Mouse (Mus musculus) megakaryocyte progenitor cell, adult 5-6 weeks (primary cell): ENCODE results near the gene Dennd1b. TPM values are rescaled to one million over a fixed set of nuclear protein-coding genes. Genes with fewer than 3 reads are reported as not detected.

Experiments
- ATAC-seq: replicated peaks from 2 replicates; pipeline ENCODE4 v1.8.0; 2016; ENCODE audit warnings: mild to moderate bottlenecking, moderate TSS enrichment, inconsistent platforms; ENCODE audit not compliant: poor library complexity
- total RNA-seq, 2 experiments: library from RNA; stranded (forward) in 1 of 2; stranded (reverse) in 1 of 2; fragments of 157-497, 149-512 nt in 1 of 2; fragments of 200-1000 nt in 1 of 2; gene quantifications; 2 replicates each; pipeline versions ENCODE4 v1.2.3 to v1.2.4; 2015 to 2017

Gene Dennd1b
- total RNA-seq, 2 experiments from 2014 or later: 21.5 to 35.7 TPM

DNA sequence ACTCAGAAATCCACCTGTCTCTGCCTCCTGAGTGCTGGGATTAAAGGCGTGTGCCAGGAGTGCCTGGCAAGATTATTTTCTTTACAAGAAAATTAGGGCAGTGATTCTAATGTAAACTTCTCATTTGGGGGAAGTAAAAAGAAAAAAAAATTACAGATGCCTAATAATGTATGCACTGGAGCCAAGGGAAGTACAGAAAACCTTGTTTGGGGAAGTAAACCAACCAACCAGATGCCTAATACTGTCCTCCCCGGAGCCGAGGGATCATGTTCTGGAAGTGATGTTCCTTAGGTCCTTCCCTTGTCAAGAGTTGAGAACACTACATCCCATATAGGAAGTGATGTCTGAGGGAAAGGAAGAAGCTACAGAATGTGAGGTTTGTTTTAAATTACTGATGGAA lies 44.2 kb downstream of the Dennd1b start:
- peak; percentile 65 for ATAC-seq

DNA sequence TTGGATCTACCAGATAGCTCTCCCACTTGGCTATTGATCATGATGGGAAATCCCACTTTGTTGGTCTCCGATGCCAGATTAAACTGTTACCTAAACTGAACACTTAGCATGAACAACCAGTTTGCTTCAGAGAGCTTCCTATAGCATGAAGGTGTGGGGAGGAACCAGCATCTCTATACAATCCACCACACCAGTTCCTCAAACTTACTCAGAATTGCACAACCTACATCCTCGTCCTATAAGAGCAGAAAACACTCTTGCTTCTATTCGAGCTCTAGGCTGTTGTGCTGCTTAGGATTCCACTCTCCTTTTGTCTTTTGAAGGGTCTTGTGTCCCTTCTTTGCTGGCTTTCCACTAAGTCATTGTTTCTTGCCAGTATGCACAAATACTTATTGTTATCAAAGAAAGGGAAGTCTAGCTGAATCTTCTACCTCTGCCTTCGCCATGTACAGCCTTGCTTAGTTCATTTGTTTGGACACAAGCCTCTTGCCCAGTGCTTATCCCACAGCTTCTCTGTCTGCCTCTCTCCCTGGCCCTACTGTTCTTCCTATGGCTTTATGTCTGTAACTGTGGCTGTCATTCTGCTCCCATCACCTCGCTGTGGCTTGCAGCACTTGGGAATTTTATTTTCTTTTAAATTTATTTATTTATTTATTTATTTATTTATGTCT lies 52.0 kb downstream of the Dennd1b start:
- peak; percentile 94 for ATAC-seq

DNA sequence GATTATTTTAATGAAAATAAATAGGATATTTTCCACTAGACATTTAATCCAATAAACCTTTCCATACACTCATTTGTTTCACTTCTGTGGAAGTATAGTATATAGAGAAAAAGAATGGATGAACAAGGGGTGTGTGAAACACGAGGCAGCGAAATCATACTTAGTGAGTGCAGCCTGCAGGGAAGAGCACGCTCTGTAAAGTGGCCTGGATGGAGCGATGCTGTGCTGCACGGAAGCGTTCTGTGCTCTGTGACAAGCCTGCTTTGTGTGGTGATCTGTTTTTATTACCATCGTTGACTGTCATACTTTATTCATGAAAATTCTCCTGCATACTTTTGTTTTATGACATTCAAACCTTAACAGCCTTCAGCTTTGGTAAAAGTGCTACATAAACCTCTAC lies 58.1 kb downstream of the Dennd1b start:
- ATAC-seq: no peak

DNA sequence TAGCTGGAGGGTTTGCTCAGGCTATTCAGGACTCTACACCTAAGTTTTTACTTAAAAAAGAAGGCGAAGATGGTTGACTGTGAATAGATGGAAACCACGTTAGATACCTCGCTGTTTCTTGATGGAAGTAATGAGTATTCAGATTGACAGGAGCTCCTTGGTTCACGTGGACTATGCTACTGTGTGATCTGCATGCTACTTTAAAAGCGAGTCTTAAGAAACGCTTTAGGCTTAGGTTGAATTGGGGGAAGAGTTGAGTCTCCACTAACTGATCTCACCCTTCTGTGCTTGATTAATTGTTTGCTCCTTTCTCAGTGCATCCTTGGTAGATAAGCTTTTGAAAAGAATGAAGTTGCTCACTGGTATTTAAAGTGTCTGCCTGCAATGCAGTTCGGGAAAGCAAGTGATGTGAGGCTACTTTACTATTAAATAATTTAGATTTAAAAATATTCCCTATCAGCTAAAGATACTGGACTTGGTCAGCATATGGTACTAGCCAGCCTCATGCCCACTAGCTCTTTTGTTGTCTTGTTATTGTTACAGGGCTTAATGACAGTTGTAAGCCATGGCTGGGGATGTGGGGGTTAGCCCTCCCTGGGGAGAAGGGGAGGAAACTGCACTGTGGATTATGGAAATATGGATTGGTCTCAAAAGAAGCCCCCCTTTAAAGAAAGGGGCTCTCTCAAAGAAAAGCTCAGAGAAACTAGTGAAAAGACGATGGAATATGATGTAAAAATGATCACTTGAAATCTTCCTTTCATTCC lies 62.8 kb downstream of the Dennd1b start:
- ATAC-seq: no peak

DNA sequence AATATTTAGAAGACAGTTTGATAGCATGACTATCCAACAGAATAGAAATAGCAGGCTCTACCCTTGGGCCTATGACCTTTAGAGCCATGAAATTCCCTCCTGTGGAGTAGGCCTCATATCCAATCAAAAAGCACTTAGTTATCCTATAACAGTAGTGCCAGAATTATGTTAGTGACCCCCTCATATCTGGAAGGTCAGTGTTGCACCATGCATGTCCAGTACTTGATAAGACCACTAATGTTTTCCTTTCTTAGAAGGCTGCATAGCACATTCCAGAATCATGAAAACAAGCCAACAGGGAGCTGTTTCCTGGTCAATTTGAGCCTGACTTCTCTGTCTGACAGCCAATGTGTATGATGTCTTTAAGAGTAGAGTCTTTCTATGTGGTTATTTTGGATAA lies 66.3 kb downstream of the Dennd1b start:
- ATAC-seq: no peak

DNA sequence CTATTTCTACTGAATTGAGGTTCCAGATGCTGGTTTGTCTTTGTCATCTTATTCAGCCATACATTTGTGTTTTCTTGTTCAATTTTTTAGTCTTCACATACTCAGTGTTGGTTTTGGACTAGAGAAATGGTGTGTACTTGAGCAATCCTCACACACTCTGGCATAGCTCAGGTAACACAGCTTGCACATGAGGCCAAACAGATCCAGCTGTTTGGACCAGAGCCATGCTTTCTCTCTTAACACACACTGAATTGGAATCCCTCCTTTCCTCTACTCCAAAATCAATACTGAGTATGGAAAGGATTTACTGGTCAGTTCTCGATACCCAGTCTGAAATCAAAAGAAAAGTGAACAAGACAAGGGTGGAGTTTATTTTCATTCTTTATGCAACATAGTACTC lies 69.2 kb downstream of the Dennd1b start:
- no peak for ATAC-seq

DNA sequence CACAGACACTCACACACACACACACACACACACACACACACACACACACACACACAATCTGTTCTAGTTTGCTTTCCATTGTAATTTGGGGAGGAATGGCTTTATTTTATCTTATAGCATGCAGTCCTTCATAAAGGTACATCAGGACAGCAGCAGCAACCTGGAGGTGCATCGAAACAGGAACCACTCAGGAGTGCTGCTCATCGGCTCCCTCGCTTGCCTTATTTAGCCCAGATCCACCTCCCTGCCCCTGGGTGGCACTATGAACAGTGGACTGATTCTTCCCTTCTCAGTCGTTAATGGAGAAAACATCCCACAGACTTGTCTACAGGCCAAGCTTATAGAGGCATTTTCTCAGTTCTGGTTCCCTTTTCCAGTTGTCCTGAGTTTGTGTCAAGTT lies 71.9 kb downstream of the Dennd1b start:
- peak; percentile 16; the same call in 1 of the 2 replicates for ATAC-seq

DNA sequence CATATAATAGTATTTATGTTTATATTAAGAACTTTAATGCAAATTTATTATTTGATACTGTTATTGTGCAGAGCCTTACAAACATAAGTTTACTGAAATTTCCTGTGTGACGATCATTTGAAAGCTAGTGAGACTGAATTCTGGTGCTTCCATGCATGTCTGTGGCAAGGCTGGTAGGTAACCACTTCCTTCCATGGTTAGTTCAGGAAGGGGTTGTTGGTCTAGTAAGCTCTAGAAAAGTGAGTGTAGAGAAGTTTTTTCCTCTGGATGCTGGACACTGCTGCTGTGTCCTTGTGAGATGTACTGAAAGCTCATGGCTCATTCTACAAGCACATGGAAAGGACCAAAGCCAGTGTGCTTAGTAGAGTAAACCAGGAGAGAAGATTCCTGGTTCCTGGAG lies 73.1 kb downstream of the Dennd1b start:
- ATAC-seq: peak; percentile 74

DNA sequence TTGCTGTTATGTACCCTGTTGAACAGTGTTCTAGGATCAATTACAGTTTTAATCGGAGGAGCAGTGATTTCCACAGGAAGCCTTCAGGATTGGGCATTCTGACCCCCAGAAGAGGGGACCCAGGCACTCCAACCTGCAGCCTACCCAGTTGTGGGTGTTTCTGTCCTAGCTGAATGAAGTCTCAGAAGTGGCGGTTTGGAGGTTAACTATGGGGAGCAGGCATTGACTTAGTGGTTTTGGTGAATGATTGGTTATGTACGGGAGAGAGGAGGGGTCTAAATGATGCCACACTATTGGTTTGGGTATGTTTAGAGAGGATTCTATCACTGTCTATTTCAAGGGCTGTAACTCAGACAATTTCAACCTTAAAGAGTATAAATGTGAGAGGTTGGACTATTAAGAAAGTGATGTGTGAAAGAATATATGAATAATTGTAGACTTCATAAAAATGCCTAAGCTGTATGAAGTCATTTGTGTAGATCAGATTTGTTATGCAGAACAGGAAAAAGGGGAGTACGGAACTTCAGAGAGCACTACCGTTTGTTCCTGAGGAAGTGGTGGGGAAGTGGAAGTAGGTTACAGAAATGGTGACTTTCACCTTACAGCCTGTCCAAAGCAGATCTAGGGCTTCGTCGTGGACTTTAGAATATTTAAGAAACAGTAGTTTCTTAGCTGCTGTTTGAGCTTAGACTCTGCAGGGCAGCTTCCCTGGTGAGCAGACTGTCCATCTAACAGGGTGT lies 73.7 kb downstream of the Dennd1b start:
- ATAC-seq: peak; percentile 64

DNA sequence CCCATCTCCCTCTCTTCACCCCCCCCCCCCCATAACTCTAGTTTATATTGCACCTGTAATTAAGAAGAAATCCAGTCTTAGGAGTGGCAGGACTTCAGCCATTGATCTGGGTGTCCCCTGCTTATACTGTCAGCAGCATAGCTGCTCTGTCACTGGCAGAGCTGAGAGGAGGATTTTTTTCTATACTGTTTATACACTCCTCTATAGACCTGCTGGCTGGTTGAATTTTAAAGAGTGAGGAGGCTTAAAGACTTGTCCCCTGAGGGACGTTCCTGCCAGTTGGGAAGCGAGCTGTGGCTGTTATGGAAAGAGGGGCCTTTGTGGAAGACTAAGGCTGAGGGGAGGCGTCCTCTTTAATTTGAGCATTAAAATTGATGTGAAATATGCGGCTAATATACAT lies 74.8 kb downstream of the Dennd1b start:
- no peak for ATAC-seq

DNA sequence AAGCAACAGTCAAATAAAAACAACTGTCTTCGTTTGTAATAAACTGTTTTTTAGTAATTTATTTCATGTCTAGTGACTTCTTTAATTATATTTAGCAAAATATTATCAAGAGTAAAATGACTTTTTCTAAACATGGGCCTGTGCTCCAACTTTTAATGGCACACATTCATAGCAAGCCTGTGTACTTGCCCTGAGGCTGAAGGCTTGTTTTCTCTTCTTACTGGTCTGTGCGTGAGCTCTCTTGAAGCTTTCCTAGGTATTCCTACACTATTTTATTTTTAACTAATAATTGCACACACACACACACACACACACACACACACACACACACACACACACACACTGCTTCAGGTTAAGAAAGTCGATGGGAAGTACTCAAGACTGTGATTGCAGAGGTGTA lies 75.4 kb downstream of the Dennd1b start:
- no peak for ATAC-seq

DNA sequence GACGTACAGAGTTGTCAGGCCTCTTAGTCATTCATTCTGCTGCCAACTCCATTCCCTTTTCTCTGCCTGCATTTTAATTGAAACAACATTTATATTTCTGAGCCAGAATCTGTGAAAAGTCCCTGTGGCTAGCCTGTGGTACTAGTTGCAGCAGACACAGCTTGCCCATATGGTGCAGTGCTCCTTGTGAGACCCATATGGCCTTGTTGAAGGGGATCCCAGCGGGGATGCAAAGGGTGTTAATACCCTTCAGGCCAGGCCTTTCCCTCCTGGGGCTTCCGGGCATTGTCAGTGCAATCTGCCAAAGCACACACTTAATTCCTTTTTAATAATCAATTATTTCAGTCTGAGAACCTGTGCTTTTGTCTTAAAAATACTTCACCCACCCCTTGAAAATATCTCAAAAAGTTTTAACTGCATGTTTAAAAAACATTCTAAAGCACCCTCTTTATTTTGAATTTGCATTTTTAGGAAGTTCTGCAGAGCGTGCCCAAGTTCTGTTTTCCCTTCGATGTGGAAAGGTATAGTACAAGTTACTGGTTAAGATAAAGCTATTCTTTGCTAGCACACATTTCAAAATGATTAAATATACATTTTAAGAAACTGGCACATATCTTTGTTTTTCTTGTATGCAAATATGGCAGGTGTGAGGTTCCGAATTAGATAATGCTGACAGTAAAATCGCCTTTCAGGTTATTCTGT lies 76.4 kb downstream of the Dennd1b start:
- no peak for ATAC-seq

DNA sequence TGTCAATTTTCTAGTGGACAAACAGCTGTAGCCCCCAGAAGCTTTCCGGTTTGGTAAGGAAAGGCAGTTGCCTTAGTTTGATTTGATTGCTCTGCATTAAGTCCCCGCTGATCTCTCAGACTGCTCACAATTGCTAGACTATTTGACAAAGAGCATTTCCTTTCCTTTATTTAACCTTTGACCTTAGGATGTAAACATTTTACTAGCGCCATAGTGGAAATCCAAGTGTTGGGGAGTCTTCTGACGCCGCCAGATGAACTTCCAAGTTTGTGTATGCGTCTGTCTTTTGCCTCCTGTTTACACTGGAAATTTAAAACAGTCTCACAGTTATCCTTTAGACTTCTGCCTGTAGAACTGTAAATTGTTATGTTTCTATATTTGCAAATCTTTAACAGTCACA lies 85.8 kb downstream of the Dennd1b start:
- ATAC-seq: no peak

DNA sequence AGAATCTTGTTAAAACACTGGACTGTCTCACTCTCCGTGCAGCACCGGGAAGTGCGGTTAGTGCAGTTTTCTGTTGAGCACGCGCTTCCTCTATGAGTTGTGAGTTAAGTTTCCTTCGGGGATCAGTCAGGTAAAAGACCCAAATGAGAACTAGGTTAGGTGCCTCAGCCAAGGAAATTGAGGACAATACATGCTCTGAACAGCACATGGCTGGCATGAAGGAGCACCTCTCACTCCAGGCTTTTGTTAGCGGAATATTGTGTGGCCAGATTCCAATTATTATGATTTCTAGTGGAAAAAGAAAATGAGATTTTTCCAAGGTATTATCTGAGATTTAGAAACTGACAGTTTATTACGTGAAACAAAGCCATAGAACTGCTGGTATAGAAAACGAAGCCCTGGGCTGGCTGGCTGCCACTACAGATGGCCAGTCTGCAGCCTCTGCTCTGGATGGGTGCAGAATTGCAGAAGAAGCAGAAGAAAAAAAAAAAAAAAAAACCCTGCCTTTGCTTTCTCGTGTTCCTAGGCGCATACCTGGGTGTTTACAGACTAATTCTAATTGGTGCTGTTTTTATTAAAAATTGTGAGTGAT lies 86.7 kb downstream of the Dennd1b start:
- no peak for ATAC-seq

DNA sequence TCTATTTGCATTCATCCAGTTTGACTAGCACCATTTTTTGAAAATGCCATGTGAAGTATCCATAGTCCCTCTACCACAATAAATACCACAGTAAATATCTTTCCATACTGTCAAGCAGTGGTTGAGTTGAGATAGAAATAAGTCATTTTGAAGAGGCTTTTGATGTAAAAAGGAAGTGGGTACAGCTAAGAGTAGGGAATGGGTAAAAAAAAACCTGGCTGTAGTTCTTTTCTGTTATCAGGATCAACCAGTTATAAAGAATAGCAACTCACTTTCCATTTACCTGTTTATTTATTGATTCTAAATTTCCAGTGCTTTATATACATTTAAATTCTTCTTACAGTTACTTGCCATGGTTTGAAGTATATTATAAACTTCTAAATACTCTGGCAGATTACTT lies 89.8 kb downstream of the Dennd1b start:
- no peak for ATAC-seq

DNA sequence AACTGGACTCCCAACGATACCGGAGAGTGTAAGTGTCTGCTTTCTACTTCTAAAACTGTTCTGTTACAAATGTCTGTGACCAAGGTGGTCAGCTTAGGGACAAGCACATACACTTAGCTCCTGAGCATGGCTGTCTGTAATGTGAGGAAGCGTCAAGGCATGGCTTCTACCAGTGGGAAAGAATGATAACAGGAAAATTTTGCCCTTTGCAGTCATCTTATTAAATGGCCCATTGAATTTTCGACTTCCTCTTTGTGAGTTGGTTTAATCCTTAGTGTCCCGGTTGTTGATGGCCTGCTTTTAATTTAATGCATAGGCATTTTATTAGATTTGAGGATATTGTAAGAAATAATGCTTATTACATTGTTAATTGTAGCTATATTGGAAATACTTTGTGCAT lies 97.1 kb downstream of the Dennd1b start:
- no peak for ATAC-seq

DNA sequence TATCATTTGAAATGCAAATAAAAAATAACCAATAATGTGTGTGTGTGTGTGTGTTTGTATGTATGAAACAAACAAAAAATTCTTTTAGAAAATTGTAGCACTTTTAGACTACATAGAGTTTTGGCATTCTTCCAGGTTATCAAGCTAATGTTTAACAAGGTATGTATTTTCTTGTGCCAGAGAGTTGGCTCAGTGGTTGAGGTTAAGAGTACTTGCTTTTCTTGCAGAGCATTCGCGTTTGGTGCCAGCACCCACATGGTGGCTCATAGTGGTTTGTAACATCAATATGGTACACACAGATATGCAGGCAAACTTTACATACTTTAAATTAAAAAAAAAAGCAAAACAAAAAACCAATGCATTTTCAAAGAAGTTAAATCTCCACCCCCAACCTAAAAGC lies 101.5 kb downstream of the Dennd1b start:
- ATAC-seq: peak; percentile 37; the same call in 1 of the 2 replicates

DNA sequence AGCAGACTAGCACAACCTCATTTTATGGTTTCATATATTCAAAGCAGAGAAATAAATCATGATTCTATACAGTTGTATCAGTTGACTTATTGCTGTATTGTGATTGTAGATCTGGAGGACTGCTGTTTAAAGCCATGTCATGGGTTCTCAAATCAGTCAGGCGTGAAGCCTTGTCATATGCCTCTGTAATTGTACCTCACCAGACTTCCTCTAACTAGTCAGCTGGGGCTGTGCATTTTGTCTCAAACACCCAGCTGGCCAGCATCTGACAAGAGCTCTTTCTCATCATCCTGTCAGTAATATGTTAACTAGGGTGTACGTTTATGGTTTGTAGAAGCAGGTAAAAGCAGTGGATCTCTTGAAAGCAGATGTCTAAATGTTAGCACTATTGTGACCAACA lies 104.0 kb downstream of the Dennd1b start:
- no peak for ATAC-seq

DNA sequence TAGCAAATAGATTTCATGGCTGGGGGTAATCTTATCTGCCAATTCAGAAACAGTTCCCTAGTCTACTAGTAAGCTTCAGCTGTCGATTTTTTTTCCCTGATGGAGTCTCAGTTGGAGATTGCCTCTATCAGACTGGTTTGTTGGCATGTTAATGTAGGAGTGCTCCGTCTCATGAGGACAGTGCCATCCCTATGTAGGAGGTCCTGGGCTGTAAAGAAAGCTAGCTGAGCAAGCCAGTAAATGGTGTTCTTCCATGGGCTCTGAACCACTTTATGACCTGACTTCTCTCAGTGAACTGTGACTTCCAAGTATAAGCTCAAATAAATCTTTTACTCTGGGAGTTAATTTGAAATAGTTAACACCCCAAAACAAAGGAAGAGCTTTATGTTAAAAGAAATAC lies 107.8 kb downstream of the Dennd1b start:
- ATAC-seq: no peak; the same call in 1 of the 2 replicates

DNA sequence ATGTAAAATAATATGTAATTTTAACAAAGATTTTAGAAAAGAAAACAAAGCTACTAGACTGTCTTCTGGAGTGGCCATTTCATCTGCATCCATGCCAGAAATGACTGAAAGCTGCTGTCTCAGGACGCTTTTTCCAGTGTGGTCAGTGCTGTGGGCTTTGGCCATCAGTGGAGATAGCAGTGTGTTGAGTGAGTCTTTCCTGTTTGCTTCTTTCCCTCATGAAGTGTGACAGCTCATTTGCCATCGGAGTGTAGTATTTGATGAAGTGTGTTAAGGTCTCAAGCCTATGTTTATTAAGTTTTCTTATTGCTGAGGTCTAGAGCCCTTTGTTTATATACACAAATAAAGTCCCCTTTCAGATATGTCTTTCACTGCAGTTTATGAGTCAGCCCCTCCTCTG lies 112.4 kb downstream of the Dennd1b start:
- no peak for ATAC-seq

DNA sequence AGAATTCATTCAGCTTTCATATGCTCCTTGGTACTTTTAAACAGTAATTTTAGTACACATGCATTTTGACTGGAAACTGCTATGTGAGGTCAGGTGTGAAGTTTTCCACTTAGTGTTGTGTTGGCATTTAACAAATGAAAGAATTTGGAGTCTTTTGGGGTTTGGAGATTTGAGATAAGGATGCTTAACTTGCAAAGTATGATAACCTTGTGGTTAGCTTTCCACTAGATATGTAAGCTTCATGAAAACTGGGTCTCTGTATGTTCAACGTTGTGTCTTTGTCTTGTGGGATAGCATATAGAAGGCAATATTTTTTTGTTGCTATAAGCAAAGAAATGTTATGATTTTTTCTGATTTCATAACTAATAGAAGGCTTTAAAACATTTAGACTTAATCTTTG lies 114.8 kb downstream of the Dennd1b start:
- ATAC-seq: no peak
